24 mouse cellular contexts compared by ENCODE assay signal in the genomic region with DNA sequence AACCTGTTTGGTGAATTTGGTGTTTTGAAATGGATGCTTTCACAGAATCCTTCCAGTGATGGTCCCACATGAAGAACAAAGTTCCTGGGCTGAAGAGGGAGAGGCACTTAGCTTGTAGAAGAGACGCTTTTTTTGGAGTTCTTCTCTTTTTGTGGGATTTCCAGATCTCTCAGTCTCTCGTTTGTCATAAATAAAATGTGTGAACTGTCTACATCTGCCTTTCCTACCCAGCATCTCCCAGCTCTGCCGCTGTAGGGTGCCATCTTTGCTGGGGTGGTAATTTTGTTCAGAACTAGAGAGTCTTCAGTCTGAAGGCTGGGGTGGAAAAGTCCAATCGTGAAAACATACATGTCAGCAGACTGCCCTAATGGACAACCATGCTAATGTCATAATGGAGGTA.
DNase-seq lines count a peak whose midpoint lies in the region; ATAC-seq and TF ChIP-seq lines count a peak whose summit lies in the region.
"Had no signal": no experiment of that assay in that cellular context is flagged by ENCODE, and none has a peak within 500 bp of the region (broad histone marks: within the 10 kb centered on the region; RNA-seq: fewer than 3 reads in every experiment).

No protein-coding gene starts in this region.

- no peak for TF ChIP-seq CTCF in lung, adult 2 months (IDR thresholded peaks at IDR 0.05; ENCODE audit: insufficient read depth, low read length)

- TF ChIP-seq POLR2A in lung, adult 2 months (IDR thresholded peaks at IDR 0.05; ENCODE audit: borderline replicate concordance, extremely low read depth, low read depth, low read length), result no peak

- ATAC-seq in frontal cortex, adult (ENCODE audit: low TSS enrichment), result peak; percentile 73
- ATAC-seq: activated CD4-positive, CD25-positive, alpha-beta regulatory T cell, adult 4 months; CD4-positive, CD25-positive, alpha-beta regulatory T cell, adult 4 months; forebrain, embryonic 13.5 days; forebrain, embryonic 15.5 days; forebrain, postnatal 0 days; Patski had no signal

- WGBS in lung, adult 2 months, result 85% methylated on average over 4 of the region's 4 CpGs

- H3K4me3 ChIP-seq in lung, adult 2 months (replicated peaks; ENCODE audit: extremely low read depth, low read depth, low read length), result no peak overlapping the region
- H3K4me3 ChIP-seq: embryonic facial prominence, embryonic 10.5 days; embryonic facial prominence, embryonic 12.5 days; forebrain, embryonic 13.5 days; forebrain, embryonic 15.5 days had no signal

- DNase-seq in frontal cortex, postnatal 36 days (ENCODE audit: low spot score in 2 of 2), result no peak
- DNase-seq in right cerebral cortex, adult 18-20 months, result peak; percentile 37
- no peak for DNase-seq in right cerebral cortex, postnatal 14 days
- DNase-seq in brain, adult 2 months (ENCODE audit: low read depth, low spot score), result peak; percentile 61
- no peak for DNase-seq in lung, adult 2 months
- DNase-seq: adrenal gland, adult 8-10 months; adrenal gland, postnatal 14 days; adrenal gland, postnatal 36 days; B cell, adult 2 months; cerebellum, adult 11 months; cerebellum, adult 18-20 months; cerebellum, adult 8-10 months; cerebellum, adult 9-11 months; cerebellum, postnatal 14 days; cerebellum, postnatal 36 days; forebrain, postnatal 0 days had no signal

- H3K4me1 ChIP-seq in lung, adult 2 months (ENCODE audit: control insufficient read depth, insufficient read depth, low read length), result no peaks in the 10 kb centered on the region
- H3K4me1 ChIP-seq: embryonic facial prominence, embryonic 10.5 days; embryonic facial prominence, embryonic 12.5 days; forebrain, embryonic 13.5 days had no signal

Comparison
In these comparisons a context has a peak if more than half of its experiments do, and no peak if none do; other contexts are left out.
1. DNase-seq: peak in right cerebral cortex, adult 18-20 months (single experiment) and brain, adult 2 months (single experiment); none in frontal cortex, postnatal 36 days (0 of 2), right cerebral cortex, postnatal 14 days (single experiment) and lung, adult 2 months (single experiment).